Mouse (Mus musculus): ENCODE data around the gene Sdhc. TPM values are rescaled to one million over a fixed set of nuclear protein-coding genes. Genes with fewer than 3 reads are reported as not detected.

The Sdhc gene
- polyA plus RNA-seq, 1 experiment from 2014 or later: 297 TPM

GRCm38 (mm10) chr1:171109620-171110019 lies 40.8 kb downstream of the Sdhc start:
- Histone ChIP-seq H3K9ac (no peak overlapping the region), H3K27me3 (no peaks in the 10 kb centered on the region), H3K36me3 (no peaks in the 10 kb centered on the region), H3K4me1 (replicated peaks) (peaks cover 36% of the 10 kb centered on the region), H3K9me3 (no peaks in the 10 kb centered on the region), H3K4me3 (no peak overlapping the region), H3K27ac (replicated peaks) (no peak overlapping the region), H3K4me2 (peak overlapping the region; percentile 16; the same call in 1 of the 2 replicates)
- WGBS: 40% methylated on average over 9 of the region's 9 CpGs
- ATAC-seq (ENCODE audit: low FRiP score, low read depth): no peak

- Histone ChIP-seq H3K9ac (no peak overlapping the region), H3K9me3 (no peaks in the 10 kb centered on the region), H3K4me2 (no peak overlapping the region), H3K27ac (replicated peaks) (no peak overlapping the region), H3K4me1 (replicated peaks) (peaks cover 20% of the 10 kb centered on the region), H3K4me3 (no peak overlapping the region), H3K36me3 (no peaks in the 10 kb centered on the region), H3K27me3 (no peaks in the 10 kb centered on the region)
- 75% methylated on average over 6 of the region's 6 CpGs for WGBS
- no peak for ATAC-seq (ENCODE audit: low FRiP score, low read depth)
Measured at GRCm38 (mm10) chr1:171105226-171105625, 45.2 kb downstream of the Sdhc start.

- H3K9me3 ChIP-seq: no peaks in the 10 kb centered on the region
- H3K27ac ChIP-seq (replicated peaks): peak overlapping the region; percentile 48; the same call in 1 of the 2 replicates
- peak overlapping the region; percentile 70 for H3K4me2 ChIP-seq
- peaks cover 12% of the 10 kb centered on the region for H3K4me1 ChIP-seq (replicated peaks)
- WGBS: 11% methylated on average over 10 of the region's 10 CpGs
- peak overlapping the region; percentile 84 for H3K4me3 ChIP-seq
- peak overlapping the region; percentile 20; the same call in 1 of the 2 replicates for H3K9ac ChIP-seq
- ATAC-seq (ENCODE audit: low FRiP score, low read depth): no peak; the same call in 1 of the 2 replicates
- no peaks in the 10 kb centered on the region for H3K36me3 ChIP-seq
- H3K27me3 ChIP-seq: no peaks in the 10 kb centered on the region
Measured at GRCm38 (mm10) chr1:171103179-171103840, 47.1 kb downstream of the Sdhc start.

- peak overlapping the region; percentile 91 for H3K27ac ChIP-seq (replicated peaks)
- H3K4me3 ChIP-seq: peak overlapping the region; percentile 84
- H3K9me3 ChIP-seq: no peaks in the 10 kb centered on the region
- ATAC-seq (ENCODE audit: low FRiP score, low read depth): peak; percentile 93
- H3K27me3 ChIP-seq: no peaks in the 10 kb centered on the region
- WGBS: under 1% methylated on average over 35 of the region's 35 CpGs
- peaks cover 12% of the 10 kb centered on the region for H3K4me1 ChIP-seq (replicated peaks)
- H3K9ac ChIP-seq: peak overlapping the region; percentile 87
- H3K36me3 ChIP-seq: no peaks in the 10 kb centered on the region
- H3K4me2 ChIP-seq: peak overlapping the region; percentile 70
Measured at GRCm38 (mm10) chr1:171102547-171103177, 47.7 kb downstream of the Sdhc start.

- Histone ChIP-seq H3K4me3 (peak overlapping the region; percentile 84), H3K9me3 (no peaks in the 10 kb centered on the region), H3K4me2 (peak overlapping the region; percentile 70), H3K9ac (peak overlapping the region; percentile 87), H3K27ac (replicated peaks) (peak overlapping the region; percentile 91), H3K36me3 (no peaks in the 10 kb centered on the region), H3K27me3 (no peaks in the 10 kb centered on the region), H3K4me1 (replicated peaks) (peaks cover 12% of the 10 kb centered on the region)
- ATAC-seq (ENCODE audit: low FRiP score, low read depth): peak; percentile 87
- under 1% methylated on average over 40 of the region's 40 CpGs for WGBS
Measured at GRCm38 (mm10) chr1:171101733-171102546, 48.5 kb downstream of the Sdhc start.

- Histone ChIP-seq H3K27me3 (no peaks in the 10 kb centered on the region), H3K9me3 (no peaks in the 10 kb centered on the region), H3K4me3 (peak overlapping the region; percentile 84; the same call in 1 of the 2 replicates), H3K4me1 (replicated peaks) (peaks cover 16% of the 10 kb centered on the region), H3K4me2 (0 out of 2 replicates have a peak overlapping the region, but pooled peaks have one; percentile 70), H3K9ac (no peak overlapping the region), H3K27ac (replicated peaks) (no peak overlapping the region), H3K36me3 (no peaks in the 10 kb centered on the region)
- no peak for ATAC-seq (ENCODE audit: low FRiP score, low read depth)
- 40% methylated on average over 2 of the region's 2 CpGs for WGBS
Measured at GRCm38 (mm10) chr1:171101033-171101432, 49.4 kb downstream of the Sdhc start.

- no peak overlapping the region for H3K9ac ChIP-seq
- 56% methylated on average over 2 of the region's 2 CpGs for WGBS
- H3K36me3 ChIP-seq: no peaks in the 10 kb centered on the region
- H3K4me3 ChIP-seq: no peak overlapping the region
- H3K27ac ChIP-seq (replicated peaks): no peak overlapping the region
- H3K4me1 ChIP-seq (replicated peaks): peaks cover 8% of the 10 kb centered on the region; the same call in 1 of the 2 replicates
- ATAC-seq (ENCODE audit: low FRiP score, low read depth): no peak
- no peaks in the 10 kb centered on the region for H3K9me3 ChIP-seq
- no peak overlapping the region for H3K4me2 ChIP-seq
- no peaks in the 10 kb centered on the region; the same call in 1 of the 2 replicates for H3K27me3 ChIP-seq
Measured at GRCm38 (mm10) chr1:171097612-171098011, 52.8 kb downstream of the Sdhc start.

GRCm38 (mm10) chr1:171097136-171097535 lies 53.3 kb downstream of the Sdhc start:
- no peak overlapping the region for H3K27ac ChIP-seq (replicated peaks)
- H3K36me3 ChIP-seq: no peaks in the 10 kb centered on the region
- ATAC-seq (ENCODE audit: low FRiP score, low read depth): no peak
- no peaks in the 10 kb centered on the region for H3K9me3 ChIP-seq
- peaks cover 8% of the 10 kb centered on the region; the same call in 1 of the 2 replicates for H3K4me1 ChIP-seq (replicated peaks)
- no peak overlapping the region for H3K4me3 ChIP-seq
- H3K27me3 ChIP-seq: no peaks in the 10 kb centered on the region; the same call in 1 of the 2 replicates
- no peak overlapping the region for H3K9ac ChIP-seq
- no peak overlapping the region for H3K4me2 ChIP-seq

- WGBS: 21% methylated on average over 10 of the region's 10 CpGs
- no peak for ATAC-seq (ENCODE audit: low FRiP score, low read depth)
- H3K36me3 ChIP-seq: no peaks in the 10 kb centered on the region
- H3K4me2 ChIP-seq: peak overlapping the region; percentile 23; the same call in 1 of the 2 replicates
- H3K27me3 ChIP-seq: no peaks in the 10 kb centered on the region; the same call in 1 of the 2 replicates
- no peak overlapping the region for H3K27ac ChIP-seq (replicated peaks)
- no peaks in the 10 kb centered on the region for H3K9me3 ChIP-seq
- H3K4me1 ChIP-seq (replicated peaks): peaks cover 8% of the 10 kb centered on the region; the same call in 1 of the 2 replicates
- no peak overlapping the region for H3K4me3 ChIP-seq
- no peak overlapping the region for H3K9ac ChIP-seq
Measured at GRCm38 (mm10) chr1:171096110-171096964, 54.1 kb downstream of the Sdhc start.

GRCm38 (mm10) chr1:171094424-171094823 lies 56.0 kb downstream of the Sdhc start:
- no peak overlapping the region for H3K9ac ChIP-seq
- H3K9me3 ChIP-seq: no peaks in the 10 kb centered on the region
- peaks cover 4% of the 10 kb centered on the region; the same call in 1 of the 2 replicates for H3K4me1 ChIP-seq (replicated peaks)
- no peak overlapping the region for H3K27ac ChIP-seq (replicated peaks)
- H3K36me3 ChIP-seq: no peaks in the 10 kb centered on the region
- no peak overlapping the region for H3K4me3 ChIP-seq
- H3K4me2 ChIP-seq: no peak overlapping the region
- 83% methylated on average over 4 of the region's 4 CpGs for WGBS
- ATAC-seq (ENCODE audit: low FRiP score, low read depth): no peak
- H3K27me3 ChIP-seq: no peaks in the 10 kb centered on the region; the same call in 1 of the 2 replicates

GRCm38 (mm10) chr1:171090761-171091160 lies 59.6 kb downstream of the Sdhc start:
- Histone ChIP-seq H3K9me3 (no peaks in the 10 kb centered on the region), H3K4me2 (no peak overlapping the region), H3K27ac (replicated peaks) (no peak overlapping the region), H3K36me3 (no peaks in the 10 kb centered on the region), H3K4me1 (replicated peaks) (peaks cover 5% of the 10 kb centered on the region; the same call in 1 of the 2 replicates), H3K4me3 (no peak overlapping the region), H3K27me3 (peaks cover 13% of the 10 kb centered on the region), H3K9ac (no peak overlapping the region)
- 83% methylated on average over 2 of the region's 2 CpGs for WGBS
- no peak for ATAC-seq (ENCODE audit: low FRiP score, low read depth)
